Mouse (Mus musculus): Measurements from ENCODE around the gene Lrrc1. TPM values are rescaled to one million over a fixed set of nuclear protein-coding genes. Genes with fewer than 3 reads are reported as not detected.
A peak's percentile ranks its signal among the peaks of the same experiment; 100 is the strongest.
"Not testable (repeated sequence)": the region's sequence is repeated elsewhere in the genome, so short reads cannot be mapped to it uniquely, and the experiment has no call there.

The Lrrc1 gene
- polyA plus RNA-seq, 1 experiment from 2014 or later: 7.7 TPM

DNA sequence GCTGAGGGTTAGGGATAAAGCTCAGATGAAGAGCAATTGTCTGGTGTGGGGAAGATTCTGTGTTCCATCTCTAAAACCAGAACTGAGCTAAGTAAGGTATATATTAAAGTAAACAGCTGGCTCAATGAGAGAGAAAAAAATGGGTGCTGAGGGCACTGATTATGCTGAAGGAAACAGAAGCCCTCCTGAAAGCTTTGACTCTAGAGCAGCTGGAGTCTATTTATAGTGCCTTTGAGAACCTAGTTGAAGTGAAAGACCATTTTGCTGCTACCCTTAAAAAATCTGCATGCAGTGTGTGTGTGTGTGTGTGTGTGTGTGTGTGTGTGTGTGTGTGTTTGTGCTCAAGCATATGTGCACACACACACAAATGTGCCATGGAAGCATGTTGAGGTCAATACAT, 32.7 kb upstream of the Lrrc1 start:
- Histone ChIP-seq H3K36me3 (ENCODE audit: control insufficient read depth, insufficient read depth) (no peaks in the 10 kb centered on the region), H3K4me2 (ENCODE audit: low read length) (no peak overlapping the region), H3K9ac (replicated peaks; ENCODE audit: low read depth, low read length) (no peak overlapping the region), H3K27ac (ENCODE audit: low read length) (no peak overlapping the region), H3K9me3 (ENCODE audit: control insufficient read depth, low read length) (no peaks in the 10 kb centered on the region), H3K27me3 (replicated peaks; ENCODE audit: control insufficient read depth, insufficient read depth, low read length) (no peaks in the 10 kb centered on the region), H3K4me3 (replicated peaks; ENCODE audit: low read length) (no peak overlapping the region), H3K4me1 (replicated peaks; ENCODE audit: control insufficient read depth, insufficient read depth, low read length) (no peaks in the 10 kb centered on the region)
- no peak for ATAC-seq

DNA sequence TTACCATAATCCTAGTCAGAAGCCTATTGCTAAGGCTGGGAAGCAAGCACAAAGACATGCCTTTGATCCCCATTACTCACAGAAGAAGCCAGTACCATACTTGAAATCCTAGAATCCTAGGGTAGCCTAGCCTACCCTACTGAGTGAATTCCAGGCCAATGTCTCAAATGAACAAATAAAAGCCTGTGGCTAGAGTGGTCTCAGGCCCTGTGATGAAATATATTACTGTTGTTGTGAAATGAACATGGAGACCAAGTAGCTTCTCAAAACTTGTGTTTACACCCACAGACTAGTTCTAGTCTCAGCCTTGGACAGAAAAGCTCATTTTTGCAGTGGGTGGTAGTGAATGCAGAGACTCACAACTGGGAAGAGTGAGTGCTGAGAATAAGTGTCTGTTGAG, 31.6 kb upstream of the Lrrc1 start:
- Histone ChIP-seq H3K27ac (ENCODE audit: low read length) (no peak overlapping the region), H3K4me2 (ENCODE audit: low read length) (no peak overlapping the region), H3K9ac (replicated peaks; ENCODE audit: low read depth, low read length) (no peak overlapping the region), H3K9me3 (ENCODE audit: control insufficient read depth, low read length) (no peaks in the 10 kb centered on the region), H3K4me3 (replicated peaks; ENCODE audit: low read length) (no peak overlapping the region), H3K36me3 (ENCODE audit: control insufficient read depth, insufficient read depth) (no peaks in the 10 kb centered on the region), H3K4me1 (replicated peaks; ENCODE audit: control insufficient read depth, insufficient read depth, low read length) (no peaks in the 10 kb centered on the region; the same call in 1 of the 2 replicates), H3K27me3 (replicated peaks; ENCODE audit: control insufficient read depth, insufficient read depth, low read length) (no peaks in the 10 kb centered on the region)
- no peak for ATAC-seq

DNA sequence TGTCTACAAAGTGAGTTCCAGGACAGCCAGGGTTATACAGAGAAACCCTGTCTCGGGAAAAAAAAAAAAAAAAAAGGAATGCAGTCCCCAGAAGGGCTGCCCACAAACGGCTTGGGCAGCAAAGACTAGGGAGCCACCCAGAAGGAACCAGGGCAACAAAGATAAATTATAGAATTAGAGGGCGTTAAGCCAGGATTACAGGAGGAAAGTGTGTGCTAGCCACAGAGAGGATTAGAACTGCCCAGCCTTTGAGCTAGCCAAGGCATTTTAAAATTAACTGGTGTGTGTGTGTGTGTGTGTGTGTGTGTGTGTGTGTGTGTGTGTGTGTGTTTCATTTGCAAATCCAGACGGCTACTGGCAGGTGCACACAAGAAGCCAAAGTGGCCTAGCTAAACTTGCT, 30.3 kb upstream of the Lrrc1 start:
- H3K27ac ChIP-seq (ENCODE audit: low read length); ATAC-seq; H3K4me3 ChIP-seq (replicated peaks; ENCODE audit: low read length); H3K27me3 ChIP-seq (replicated peaks; ENCODE audit: control insufficient read depth, insufficient read depth, low read length); H3K4me1 ChIP-seq (replicated peaks; ENCODE audit: control insufficient read depth, insufficient read depth, low read length); H3K9me3 ChIP-seq (ENCODE audit: control insufficient read depth, low read length); H3K9ac ChIP-seq (replicated peaks; ENCODE audit: low read depth, low read length); H3K4me2 ChIP-seq (ENCODE audit: low read length); H3K36me3 ChIP-seq (ENCODE audit: control insufficient read depth, insufficient read depth): not testable (repeated sequence)
- 38% methylated on average over 4 of the region's 4 CpGs for WGBS

DNA sequence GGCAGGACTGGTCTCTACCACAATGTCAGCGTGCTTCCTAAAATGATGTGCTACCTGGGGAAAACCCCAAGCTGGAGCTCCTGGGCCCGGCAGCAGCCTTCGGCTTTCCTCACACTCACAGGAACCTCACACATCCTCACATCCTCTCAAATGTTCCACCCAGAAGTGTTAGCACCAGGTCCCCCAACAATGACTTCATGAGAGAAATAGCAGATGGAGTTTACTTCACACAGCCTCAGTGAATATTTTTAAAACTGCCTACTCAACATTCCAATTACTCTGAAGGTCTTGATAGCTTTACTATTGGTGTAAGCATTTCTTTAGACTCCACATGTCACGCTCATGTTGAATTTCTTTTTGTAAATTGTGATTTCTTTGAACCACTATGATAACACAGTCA, 27.2 kb upstream of the Lrrc1 start:
- no peak overlapping the region for H3K9ac ChIP-seq (replicated peaks; ENCODE audit: low read depth, low read length)
- H3K4me3 ChIP-seq (replicated peaks; ENCODE audit: low read length): no peak overlapping the region
- no peaks in the 10 kb centered on the region for H3K36me3 ChIP-seq (ENCODE audit: control insufficient read depth, insufficient read depth)
- H3K4me1 ChIP-seq (replicated peaks; ENCODE audit: control insufficient read depth, insufficient read depth, low read length): peaks cover 5% of the 10 kb centered on the region; the same call in 1 of the 2 replicates
- H3K4me2 ChIP-seq (ENCODE audit: low read length): no peak overlapping the region
- H3K27ac ChIP-seq (ENCODE audit: low read length): no peak overlapping the region
- peak; percentile 43; the same call in 1 of the 2 replicates for ATAC-seq
- H3K27me3 ChIP-seq (replicated peaks; ENCODE audit: control insufficient read depth, insufficient read depth, low read length): no peaks in the 10 kb centered on the region
- WGBS: 64% methylated on average over 4 of the region's 4 CpGs
- no peaks in the 10 kb centered on the region for H3K9me3 ChIP-seq (ENCODE audit: control insufficient read depth, low read length)

DNA sequence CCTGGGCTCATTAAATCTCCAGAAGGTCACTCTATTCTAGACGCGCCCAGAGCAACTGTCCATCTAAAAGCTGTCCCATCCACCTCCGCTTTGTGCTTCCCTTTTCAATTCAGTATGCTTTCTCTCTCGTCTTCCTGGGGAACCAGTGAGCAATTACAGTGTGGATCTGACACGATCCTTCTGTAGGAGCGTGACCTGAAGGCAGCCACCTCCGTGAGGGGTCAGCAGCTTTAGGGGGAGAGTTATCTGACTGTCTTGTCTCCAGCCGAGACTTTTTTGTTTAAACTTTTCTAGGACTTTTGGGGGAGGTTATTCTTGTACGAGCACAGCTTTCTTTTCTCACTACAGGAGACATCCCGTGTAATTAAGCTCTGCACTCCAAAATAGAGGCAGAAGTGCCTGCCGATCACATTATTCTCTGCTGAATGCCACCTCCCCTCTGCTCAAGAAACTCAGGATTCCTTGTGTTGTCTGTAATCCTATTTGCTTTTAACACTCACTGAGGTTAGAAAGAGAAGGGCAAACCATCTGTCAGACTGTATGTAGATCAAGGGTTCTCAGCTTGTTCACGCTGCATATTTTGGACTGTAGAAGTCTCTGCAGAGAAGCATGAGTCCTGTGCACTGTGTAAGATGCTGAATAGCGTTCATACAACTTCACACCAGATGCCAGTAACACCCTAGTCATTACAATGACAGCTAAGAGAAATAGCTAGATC, 24.3 kb upstream of the Lrrc1 start:
- Histone ChIP-seq H3K4me2 (ENCODE audit: low read length) (no peak overlapping the region), H3K36me3 (ENCODE audit: control insufficient read depth, insufficient read depth) (no peaks in the 10 kb centered on the region), H3K9ac (replicated peaks; ENCODE audit: low read depth, low read length) (no peak overlapping the region), H3K27ac (ENCODE audit: low read length) (no peak overlapping the region), H3K27me3 (replicated peaks; ENCODE audit: control insufficient read depth, insufficient read depth, low read length) (no peaks in the 10 kb centered on the region), H3K4me1 (replicated peaks; ENCODE audit: control insufficient read depth, insufficient read depth, low read length) (peaks cover 5% of the 10 kb centered on the region; the same call in 1 of the 2 replicates), H3K9me3 (ENCODE audit: control insufficient read depth, low read length) (no peaks in the 10 kb centered on the region), H3K4me3 (replicated peaks; ENCODE audit: low read length) (no peak overlapping the region)
- peak; percentile 97 for ATAC-seq
- WGBS: 14% methylated on average over 13 of the region's 13 CpGs

DNA sequence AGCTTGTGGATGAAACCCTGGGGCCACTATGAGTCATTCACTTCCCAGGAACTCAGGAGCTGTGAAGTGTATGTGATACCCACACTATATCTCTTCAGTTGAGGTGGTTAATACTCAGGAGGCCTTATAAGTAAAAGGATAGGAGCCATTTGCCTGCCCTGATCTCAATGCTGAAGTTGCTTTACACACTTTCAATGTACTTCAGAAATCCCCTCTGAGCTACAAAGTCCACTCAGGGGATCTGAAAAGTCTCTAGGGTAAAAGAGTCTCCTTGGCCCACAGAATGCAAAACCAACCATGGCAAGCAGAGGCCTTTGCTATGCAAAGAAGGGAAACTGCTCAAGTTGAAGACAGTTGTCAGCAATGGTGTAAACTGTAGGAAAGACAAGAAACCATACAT, 17.2 kb upstream of the Lrrc1 start:
- H3K36me3 ChIP-seq (ENCODE audit: control insufficient read depth, insufficient read depth): no peaks in the 10 kb centered on the region
- H3K9ac ChIP-seq (replicated peaks; ENCODE audit: low read depth, low read length): no peak overlapping the region
- H3K27me3 ChIP-seq (replicated peaks; ENCODE audit: control insufficient read depth, insufficient read depth, low read length): no peaks in the 10 kb centered on the region

DNA sequence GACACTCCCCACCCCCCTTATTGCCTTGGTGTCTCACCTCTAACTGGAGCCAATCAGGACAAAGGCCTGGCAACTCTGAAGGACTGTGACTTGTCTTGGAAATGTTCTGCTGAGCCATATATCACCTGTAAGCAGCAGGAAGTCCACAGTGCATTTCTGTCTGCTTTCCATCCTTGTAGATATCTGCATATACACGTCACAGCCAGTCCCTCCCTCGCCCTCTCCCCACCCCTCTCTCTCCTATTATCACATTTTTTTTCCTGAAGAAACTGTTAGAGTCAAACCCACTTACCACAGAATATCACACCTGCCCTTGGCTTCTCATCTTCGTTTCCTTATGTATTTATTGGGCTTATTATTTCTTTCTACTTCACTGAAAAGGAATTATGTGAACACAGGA, 13.3 kb upstream of the Lrrc1 start:
- Histone ChIP-seq H3K4me3 (replicated peaks; ENCODE audit: low read length) (no peak overlapping the region), H3K4me1 (replicated peaks; ENCODE audit: control insufficient read depth, insufficient read depth, low read length) (no peaks in the 10 kb centered on the region), H3K9me3 (ENCODE audit: control insufficient read depth, low read length) (0 out of 2 replicates have a peak, but pooled peaks cover 3% of the 10 kb centered on the region), H3K27ac (ENCODE audit: low read length) (no peak overlapping the region), H3K4me2 (ENCODE audit: low read length) (no peak overlapping the region), H3K36me3 (ENCODE audit: control insufficient read depth, insufficient read depth) (no peaks in the 10 kb centered on the region), H3K27me3 (replicated peaks; ENCODE audit: control insufficient read depth, insufficient read depth, low read length) (no peaks in the 10 kb centered on the region), H3K9ac (replicated peaks; ENCODE audit: low read depth, low read length) (no peak overlapping the region)
- no peak for ATAC-seq
- WGBS: 76% methylated on average over 3 of the region's 3 CpGs

More for the DNA sequence above, 17.2 kb upstream of the Lrrc1 start:
- 0 out of 2 replicates have a peak, but pooled peaks cover 3% of the 10 kb centered on the region for H3K9me3 ChIP-seq (ENCODE audit: control insufficient read depth, low read length)
- no peak overlapping the region for H3K4me2 ChIP-seq (ENCODE audit: low read length)
- H3K4me3 ChIP-seq (replicated peaks; ENCODE audit: low read length): no peak overlapping the region
- H3K27ac ChIP-seq (ENCODE audit: low read length): no peak overlapping the region
- H3K4me1 ChIP-seq (replicated peaks; ENCODE audit: control insufficient read depth, insufficient read depth, low read length): no peaks in the 10 kb centered on the region
- no peak for ATAC-seq

DNA sequence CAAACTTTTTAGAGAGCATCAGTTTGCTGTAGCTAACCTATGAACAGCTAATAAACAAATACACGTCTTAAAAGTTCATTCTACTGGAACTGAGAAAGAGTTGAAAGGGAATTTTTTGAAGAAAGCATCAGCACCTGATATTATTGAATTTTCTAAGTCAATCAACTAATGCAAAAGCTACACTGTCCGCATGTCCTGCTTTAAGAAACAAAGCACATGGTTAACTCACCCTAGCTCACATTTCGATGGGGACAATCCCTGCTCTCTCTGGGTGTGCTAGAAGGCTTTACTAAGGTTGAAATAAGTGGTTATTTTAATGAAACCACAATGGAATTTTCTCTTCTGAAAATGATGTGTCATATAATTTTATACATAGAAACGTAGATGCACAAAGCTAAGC, 12.5 kb upstream of the Lrrc1 start:
- no peaks in the 10 kb centered on the region for H3K36me3 ChIP-seq (ENCODE audit: control insufficient read depth, insufficient read depth)
- ATAC-seq: no peak
- 87% methylated on average over 4 of the region's 4 CpGs for WGBS
- H3K9ac ChIP-seq (replicated peaks; ENCODE audit: low read depth, low read length): no peak overlapping the region
- 0 out of 2 replicates have a peak, but pooled peaks cover 3% of the 10 kb centered on the region for H3K9me3 ChIP-seq (ENCODE audit: control insufficient read depth, low read length)
- no peaks in the 10 kb centered on the region for H3K4me1 ChIP-seq (replicated peaks; ENCODE audit: control insufficient read depth, insufficient read depth, low read length)
- H3K27me3 ChIP-seq (replicated peaks; ENCODE audit: control insufficient read depth, insufficient read depth, low read length): no peaks in the 10 kb centered on the region
- H3K4me3 ChIP-seq (replicated peaks; ENCODE audit: low read length): no peak overlapping the region
- no peak overlapping the region for H3K4me2 ChIP-seq (ENCODE audit: low read length)
- no peak overlapping the region for H3K27ac ChIP-seq (ENCODE audit: low read length)

DNA sequence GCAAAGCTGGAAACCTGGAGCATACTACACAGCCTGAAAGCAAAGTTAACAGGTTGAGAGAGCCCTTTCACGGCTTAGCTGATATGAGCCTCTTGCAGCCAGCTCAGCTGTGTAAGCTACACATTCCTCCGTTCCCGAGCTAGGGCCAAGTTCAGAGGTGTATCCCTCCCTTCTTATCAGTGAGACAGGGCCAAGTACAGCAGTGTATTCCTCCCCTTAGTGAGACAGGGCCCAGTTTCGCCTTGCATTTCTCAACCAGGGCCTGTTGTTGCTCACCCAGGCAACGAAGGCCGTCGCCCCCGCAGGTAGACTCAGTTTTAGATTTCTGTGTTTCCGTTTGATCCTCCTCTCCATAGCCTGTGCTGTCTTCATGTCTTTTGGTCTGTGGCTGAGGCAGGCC, 11.8 kb upstream of the Lrrc1 start:
- 92% methylated on average over 9 of the region's 9 CpGs for WGBS
- Histone ChIP-seq H3K27me3 (replicated peaks; ENCODE audit: control insufficient read depth, insufficient read depth, low read length) (no peaks in the 10 kb centered on the region), H3K4me3 (replicated peaks; ENCODE audit: low read length) (no peak overlapping the region), H3K27ac (ENCODE audit: low read length) (no peak overlapping the region), H3K9me3 (ENCODE audit: control insufficient read depth, low read length) (no peaks in the 10 kb centered on the region), H3K36me3 (ENCODE audit: control insufficient read depth, insufficient read depth) (no peaks in the 10 kb centered on the region), H3K4me2 (ENCODE audit: low read length) (no peak overlapping the region), H3K9ac (replicated peaks; ENCODE audit: low read depth, low read length) (no peak overlapping the region), H3K4me1 (replicated peaks; ENCODE audit: control insufficient read depth, insufficient read depth, low read length) (no peaks in the 10 kb centered on the region)
- ATAC-seq: no peak

DNA sequence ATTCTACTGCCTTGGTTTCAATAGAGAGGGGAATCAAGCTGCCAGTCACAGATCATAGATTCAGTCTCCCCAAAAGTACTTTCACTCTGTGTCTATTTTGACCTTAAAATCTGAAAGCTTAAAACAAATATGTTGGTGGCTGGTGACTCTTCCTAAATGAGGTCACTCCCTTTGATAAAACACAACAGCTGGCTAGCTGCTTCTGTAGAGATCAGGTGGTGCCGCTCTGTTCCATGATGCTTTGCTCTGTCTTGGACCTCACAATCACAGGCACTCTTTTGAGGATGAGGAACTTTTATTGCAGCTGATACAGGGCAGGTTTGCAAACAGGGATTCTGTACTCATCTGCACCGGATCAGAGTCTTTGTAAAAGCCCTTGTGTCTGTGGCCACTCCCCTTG, 8.8 kb upstream of the Lrrc1 start:
- Histone ChIP-seq H3K9ac (replicated peaks; ENCODE audit: low read depth, low read length) (no peak overlapping the region), H3K9me3 (ENCODE audit: control insufficient read depth, low read length) (no peaks in the 10 kb centered on the region), H3K4me2 (ENCODE audit: low read length) (no peak overlapping the region), H3K27ac (ENCODE audit: low read length) (no peak overlapping the region), H3K36me3 (ENCODE audit: control insufficient read depth, insufficient read depth) (no peaks in the 10 kb centered on the region), H3K4me3 (replicated peaks; ENCODE audit: low read length) (no peak overlapping the region), H3K4me1 (replicated peaks; ENCODE audit: control insufficient read depth, insufficient read depth, low read length) (no peaks in the 10 kb centered on the region), H3K27me3 (replicated peaks; ENCODE audit: control insufficient read depth, insufficient read depth, low read length) (no peaks in the 10 kb centered on the region)
- no peak for ATAC-seq
- WGBS: 65% methylated on average over 2 of the region's 2 CpGs

Data from forebrain, embryonic 16.5 days (tissue).